Mouse (Mus musculus) left cerebral cortex, adult 11 months (tissue): ENCODE results near the gene Trim62.

Experiments used
- DNase-seq: peaks from one replicate; pipeline ENCODE4 v3.0.0; 2022; ENCODE audit warnings: low spot score

Trim62 gene

GRCm38 (mm10) chr4:128909378-128909831 lies 26.0 kb downstream of the Trim62 start:
- no peak for DNase-seq

- no peak for DNase-seq
Observed at GRCm38 (mm10) chr4:128910276-128911063, 27.1 kb downstream of the Trim62 start.

GRCm38 (mm10) chr4:128912085-128912484 lies 28.7 kb downstream of the Trim62 start:
- DNase-seq, result no peak

GRCm38 (mm10) chr4:128913794-128914193 lies 30.4 kb downstream of the Trim62 start:
- no peak for DNase-seq

GRCm38 (mm10) chr4:128917119-128917518 lies 33.7 kb downstream of the Trim62 start:
- no peak for DNase-seq

- DNase-seq, result peak; percentile 43
Observed at GRCm38 (mm10) chr4:128917756-128918155, 34.4 kb downstream of the Trim62 start.

GRCm38 (mm10) chr4:128918187-128918586 lies 34.8 kb downstream of the Trim62 start:
- DNase-seq, result no peak

- no peak for DNase-seq
Observed at GRCm38 (mm10) chr4:128919106-128919505, 35.7 kb downstream of the Trim62 start.

GRCm38 (mm10) chr4:128923603-128924002 lies 40.2 kb downstream of the Trim62 start:
- no peak for DNase-seq

- peak; percentile 76 for DNase-seq
Observed at GRCm38 (mm10) chr4:128924841-128925606, 41.6 kb downstream of the Trim62 start.

GRCm38 (mm10) chr4:128932783-128933182 lies 49.4 kb downstream of the Trim62 start:
- DNase-seq, result no peak

- DNase-seq, result no peak
Observed at GRCm38 (mm10) chr4:128935595-128935994, 52.2 kb downstream of the Trim62 start.

- no peak for DNase-seq
Observed at GRCm38 (mm10) chr4:128942346-128942745, 59.0 kb downstream of the Trim62 start.

- DNase-seq, result no peak
Observed at GRCm38 (mm10) chr4:128946736-128947135, 63.4 kb downstream of the Trim62 start.

GRCm38 (mm10) chr4:128947326-128947933 lies 64.0 kb downstream of the Trim62 start:
- no peak for DNase-seq

- DNase-seq, result no peak
Observed at GRCm38 (mm10) chr4:128948137-128948674, 64.8 kb downstream of the Trim62 start.

GRCm38 (mm10) chr4:128949470-128950005 lies 66.2 kb downstream of the Trim62 start:
- no peak for DNase-seq

- DNase-seq, result no peak
Observed at GRCm38 (mm10) chr4:128950461-128950860, 67.1 kb downstream of the Trim62 start.

- DNase-seq, result no peak
Observed at GRCm38 (mm10) chr4:128953851-128954250, 70.5 kb downstream of the Trim62 start.

- no peak for DNase-seq
Observed at GRCm38 (mm10) chr4:128957155-128957911, 74.0 kb downstream of the Trim62 start.

GRCm38 (mm10) chr4:128958156-128958555 lies 74.8 kb downstream of the Trim62 start:
- DNase-seq, result no peak
